In the genomic region with DNA sequence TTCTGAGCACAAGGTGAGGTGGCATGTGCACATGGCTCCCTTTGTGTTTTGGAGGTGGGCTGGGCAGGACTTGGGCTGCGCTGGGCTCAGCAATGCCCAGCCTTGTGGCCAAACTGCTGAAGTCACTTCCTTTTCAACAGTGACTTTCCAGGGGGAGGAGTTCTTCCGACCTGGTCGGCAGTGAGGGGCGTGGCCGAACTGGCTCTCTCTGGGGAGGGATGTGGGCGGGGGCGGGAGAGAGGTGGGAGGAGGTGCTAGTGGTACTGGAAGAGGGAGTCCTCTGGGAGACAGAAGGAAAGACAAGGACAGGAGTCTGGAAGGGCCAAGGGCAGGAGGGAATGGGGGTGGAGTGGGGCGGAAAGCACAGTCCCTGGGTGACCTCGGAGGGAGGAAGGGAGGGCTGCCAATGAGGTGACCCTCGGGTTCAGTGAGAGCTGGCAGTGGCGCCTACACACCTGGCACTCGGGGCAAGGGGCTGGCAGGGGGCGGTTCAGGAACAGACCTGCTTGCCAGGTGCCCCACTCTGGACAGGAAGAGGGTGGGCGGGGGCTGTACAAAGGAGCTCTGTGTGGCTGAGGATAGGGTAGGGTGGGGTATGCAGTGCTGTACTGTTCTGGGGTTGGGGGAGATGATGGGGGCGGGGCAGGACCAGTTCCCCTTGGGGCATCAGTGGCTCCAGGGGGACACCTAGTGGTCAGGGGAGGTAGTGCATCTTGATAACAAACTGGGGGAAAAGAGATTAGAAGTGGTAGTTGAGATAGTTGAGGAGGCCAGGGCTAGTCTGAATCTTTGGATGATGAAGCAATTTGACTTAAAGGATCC, we compare ENCODE assay signal across 8 mouse cellular contexts. TPM values are rescaled to one million over a fixed set of nuclear protein-coding genes. Genes with fewer than 3 reads are reported as not detected.
DNase-seq lines count a peak whose midpoint lies in the region; ATAC-seq and TF ChIP-seq lines count a peak whose summit lies in the region.

No protein-coding gene starts in this region.

- peak; percentile 56 for TF ChIP-seq EP300 in ES-Bruce4 (IDR thresholded peaks at IDR 0.05; ENCODE audit: insufficient read depth, low read depth, low read length)

- TF ChIP-seq POLR2A in ES-Bruce4 (IDR thresholded peaks at IDR 0.05; ENCODE audit: insufficient read depth, low read length) = peak; percentile 91
- peak; percentile 84; the same call in 1 of the 2 replicates for TF ChIP-seq POLR2A in lung, adult 2 months (IDR thresholded peaks at IDR 0.05; ENCODE audit: borderline replicate concordance, extremely low read depth, low read depth, low read length)

- DNase-seq in brain, adult 2 months (ENCODE audit: low read depth, low spot score) = peak; percentile 68
- DNase-seq in lung, adult 2 months = peak; percentile 84
- peak; percentile 89 for DNase-seq in thymus, postnatal 25 days

- peak; percentile 71 for ATAC-seq in heart, embryonic 13.5 days (ENCODE audit: extremely low read depth, insufficient number of reproducible peaks, low FRiP score, low TSS enrichment)
- ATAC-seq in kidney, embryonic 16.5 days (ENCODE audit: low FRiP score, low TSS enrichment) = peak; percentile 89
- peak; percentile 50; the same call in 1 of the 2 replicates for ATAC-seq in neural tube, embryonic 14.5 days (ENCODE audit: low read depth)

- H3K27me3 ChIP-seq in ES-Bruce4 (ENCODE audit: control insufficient read depth, insufficient read depth, low read length, poor library complexity, severe bottlenecking) = no peaks in the 10 kb centered on the region
- H3K27me3 ChIP-seq in erythroblast, embryonic 14.5 days (ENCODE audit: control insufficient read depth) = no peaks in the 10 kb centered on the region
- no peaks in the 10 kb centered on the region for H3K27me3 ChIP-seq in heart, embryonic 13.5 days (replicated peaks)
- no peaks in the 10 kb centered on the region for H3K27me3 ChIP-seq in kidney, embryonic 16.5 days (ENCODE audit: insufficient read depth, low read length)
- no peaks in the 10 kb centered on the region for H3K27me3 ChIP-seq in neural tube, embryonic 14.5 days (ENCODE audit: control insufficient read depth, insufficient read depth, low read length)

- H3K9ac ChIP-seq in ES-Bruce4 (ENCODE audit: low read depth, poor library complexity, severe bottlenecking) = peak overlapping the region; percentile 39; the same call in 1 of the 2 replicates
- peak overlapping the region; percentile 66 for H3K9ac ChIP-seq in heart, embryonic 13.5 days
- 0 out of 2 replicates have a peak overlapping the region, but pooled peaks have one; percentile 27 for H3K9ac ChIP-seq in kidney, embryonic 16.5 days (replicated peaks; ENCODE audit: low read length)
- no peak overlapping the region for H3K9ac ChIP-seq in neural tube, embryonic 14.5 days (replicated peaks; ENCODE audit: low read depth, low read length)

- peak overlapping the region; percentile 63 for H3K4me2 ChIP-seq in heart, embryonic 13.5 days
- peak overlapping the region; percentile 49 for H3K4me2 ChIP-seq in kidney, embryonic 16.5 days (replicated peaks; ENCODE audit: low read depth, low read length)
- no peak overlapping the region for H3K4me2 ChIP-seq in neural tube, embryonic 14.5 days (ENCODE audit: low read depth, low read length)

- 3% methylated on average over 14 of the region's 15 CpGs for WGBS in heart, embryonic 13.5 days
- under 1% methylated on average over 14 of the region's 15 CpGs for WGBS in kidney, embryonic 16.5 days
- 2% methylated on average over 15 of the region's 15 CpGs for WGBS in lung, adult 2 months
- 4% methylated on average over 15 of the region's 15 CpGs for WGBS in neural tube, embryonic 14.5 days

- H3K9me3 ChIP-seq in ES-Bruce4 (replicated peaks; ENCODE audit: control insufficient read depth, insufficient read depth, low read length, poor library complexity, severe bottlenecking) = no peaks in the 10 kb centered on the region
- H3K9me3 ChIP-seq in erythroblast, embryonic 14.5 days (ENCODE audit: control insufficient read depth, low read length) = no peaks in the 10 kb centered on the region
- no peaks in the 10 kb centered on the region for H3K9me3 ChIP-seq in heart, embryonic 13.5 days
- no peaks in the 10 kb centered on the region for H3K9me3 ChIP-seq in kidney, embryonic 16.5 days (ENCODE audit: low read length)
- H3K9me3 ChIP-seq in neural tube, embryonic 14.5 days (ENCODE audit: control insufficient read depth, low read length) = no peaks in the 10 kb centered on the region

- peak; percentile 79 for TF ChIP-seq CTCF in ES-Bruce4 (IDR thresholded peaks at IDR 0.05; ENCODE audit: low read depth, low read length)
- TF ChIP-seq CTCF in lung, adult 2 months (IDR thresholded peaks at IDR 0.05; ENCODE audit: insufficient read depth, low read length) = peak; percentile 84

- peaks cover 22% of the 10 kb centered on the region for H3K4me1 ChIP-seq in ES-Bruce4 (ENCODE audit: control insufficient read depth, insufficient read depth, low read length)
- peaks cover 47% of the 10 kb centered on the region for H3K4me1 ChIP-seq in erythroblast, embryonic 14.5 days (ENCODE audit: control insufficient read depth)
- H3K4me1 ChIP-seq in heart, embryonic 13.5 days = peaks cover 95% of the 10 kb centered on the region
- peaks cover 66% of the 10 kb centered on the region for H3K4me1 ChIP-seq in kidney, embryonic 16.5 days (ENCODE audit: insufficient read depth, low read length)
- peaks cover 21% of the 10 kb centered on the region for H3K4me1 ChIP-seq in lung, adult 2 months (ENCODE audit: control insufficient read depth, insufficient read depth, low read length)
- peaks cover 24% of the 10 kb centered on the region for H3K4me1 ChIP-seq in neural tube, embryonic 14.5 days (ENCODE audit: control insufficient read depth, insufficient read depth, low read length)

- H3K4me3 ChIP-seq in ES-Bruce4 (ENCODE audit: low read depth, low read length) = peak overlapping the region; percentile 61
- peak overlapping the region; percentile 47 for H3K4me3 ChIP-seq in erythroblast, embryonic 14.5 days (replicated peaks)
- peak overlapping the region; percentile 33 for H3K4me3 ChIP-seq in heart, embryonic 13.5 days
- peak overlapping the region; percentile 22; the same call in 1 of the 2 replicates for H3K4me3 ChIP-seq in kidney, embryonic 16.5 days (ENCODE audit: low read length)
- peak overlapping the region; percentile 25 for H3K4me3 ChIP-seq in lung, adult 2 months (replicated peaks; ENCODE audit: extremely low read depth, low read depth, low read length)
- no peak overlapping the region for H3K4me3 ChIP-seq in neural tube, embryonic 14.5 days (ENCODE audit: low read depth, low read length)

- peak overlapping the region; percentile 91 for H3K27ac ChIP-seq in ES-Bruce4 (ENCODE audit: insufficient read depth, low read length)
- peak overlapping the region; percentile 91 for H3K27ac ChIP-seq in heart, embryonic 13.5 days (replicated peaks)
- H3K27ac ChIP-seq in kidney, embryonic 16.5 days (ENCODE audit: low read length) = peak overlapping the region; percentile 88
- no peak overlapping the region for H3K27ac ChIP-seq in neural tube, embryonic 14.5 days (ENCODE audit: low read depth, low read length)

- H3K36me3 ChIP-seq in ES-Bruce4 (ENCODE audit: control insufficient read depth, insufficient read depth, low read length, poor library complexity, severe bottlenecking) = peaks cover 22% of the 10 kb centered on the region
- H3K36me3 ChIP-seq in erythroblast, embryonic 14.5 days (ENCODE audit: control insufficient read depth) = peaks cover 9% of the 10 kb centered on the region; the same call in 1 of the 2 replicates
- peaks cover 43% of the 10 kb centered on the region for H3K36me3 ChIP-seq in heart, embryonic 13.5 days
- H3K36me3 ChIP-seq in kidney, embryonic 16.5 days (ENCODE audit: insufficient read depth, low read length) = peaks cover 12% of the 10 kb centered on the region
- peaks cover 6% of the 10 kb centered on the region for H3K36me3 ChIP-seq in neural tube, embryonic 14.5 days (ENCODE audit: control insufficient read depth, insufficient read depth, low read length)

RNA-seq across cellular contexts. Expression of a gene that starts 45.2 kb away (rescaled TPM):
- 88.2 and 102 TPM in 2 replicates for polyA plus RNA-seq in ES-Bruce4 (2011; ENCODE audit: insufficient read depth, insufficient read length, low read depth, missing spikeins)
- polyA plus RNA-seq in erythroblast, embryonic 14.5 days (2012) = 0.08 TPM in 2 replicates
- 6.5 and 6.9 TPM in 2 replicates for polyA plus RNA-seq in heart, embryonic 13.5 days (2015; fragmentation: Nextera tagmentation; extraction: Ambion mirVana)
- 9.8 and 11.7 TPM in 2 replicates for polyA plus RNA-seq in kidney, embryonic 16.5 days (2015; fragmentation: Nextera tagmentation; extraction: Ambion mirVana)
- 25.8 and 28.7 TPM in 2 replicates for polyA plus RNA-seq in lung, adult 2 months (2012; rRNA removed)
- 12.2 and 13.1 TPM in 2 replicates for polyA plus RNA-seq in neural tube, embryonic 14.5 days (2014; fragmentation: Nextera tagmentation; extraction: Ambion mirVana)
